Mouse (Mus musculus) MEL (cell line): ENCODE data around the gene Casp6. TPM values are rescaled to one million over a fixed set of nuclear protein-coding genes. Genes with fewer than 3 reads are reported as not detected.

ENCODE experiments used
- DNase-seq: peaks from one replicate; pipeline ENCODE4 v3.0.0; 2011; ENCODE audit warnings: low read depth, low spot score
- H3K27ac ChIP-seq: 2 replicates; pipeline ENCODE4 v1.5.1; 2012; ENCODE audit warnings: low read depth, mild to moderate bottlenecking, control low read depth, low read length, moderate library complexity; ENCODE audit not compliant: control insufficient read depth
- H3K27me3 ChIP-seq, 2 experiments: fragments of 150-350 bp in 1 of 2; sonication (generic) in 1 of 2; 2 replicates each; pipeline ENCODE4 v1.6.1; 2012; ENCODE audit warnings: low read length in 2 of 2, mild to moderate bottlenecking in 2 of 2, improper control_type of control experiment in 1 of 2, moderate library complexity in 1 of 2; ENCODE audit not compliant: insufficient read depth in 2 of 2, control insufficient read depth in 1 of 2
- H3K36me3 ChIP-seq, 2 experiments: 2 replicates each; pipeline ENCODE4 v1.6.1; 2012 to 2014; ENCODE audit warnings: low read length in 2 of 2, improper control_type of control experiment in 1 of 2, inconsistent platforms in 1 of 2, mild to moderate bottlenecking in 1 of 2; ENCODE audit not compliant: insufficient read depth in 2 of 2, control insufficient read depth in 1 of 2
- H3K4me1 ChIP-seq, 2 experiments: fragments of 150-350 bp in 1 of 2; sonication (generic) in 1 of 2; 2 replicates each; pipeline ENCODE4 v1.6.1; 2012; ENCODE audit warnings: low read length in 2 of 2, improper control_type of control experiment in 1 of 2, mild to moderate bottlenecking in 1 of 2; ENCODE audit not compliant: insufficient read depth in 2 of 2, control insufficient read depth in 1 of 2
- H3K4me3 ChIP-seq, 2 experiments: fragments of 150-350 bp in 1 of 2; sonication (generic) in 1 of 2; 2 replicates each; pipeline ENCODE4 v1.5.1; 2012; ENCODE audit warnings: low read depth in 2 of 2, low read length in 2 of 2, mild to moderate bottlenecking in 2 of 2, moderate library complexity in 2 of 2, control low read depth in 1 of 2, improper control_type of control experiment in 1 of 2; ENCODE audit not compliant: control insufficient read depth in 1 of 2, insufficient read depth in 1 of 2
- H3K79me2 ChIP-seq: 2 replicates; pipeline ENCODE4 v1.6.1; 2012; ENCODE audit warnings: mild to moderate bottlenecking, low read length, moderate library complexity; ENCODE audit not compliant: control insufficient read depth, poor library complexity, insufficient read depth
- H3K9ac ChIP-seq: 2 replicates; pipeline ENCODE4 v1.6.1; 2012; ENCODE audit warnings: low read depth, mild to moderate bottlenecking, control low read depth, low read length, moderate library complexity; ENCODE audit not compliant: control insufficient read depth, poor library complexity, severe bottlenecking
- H3K9me3 ChIP-seq: fragments of 150-350 bp; sonication (generic); replicated peaks from 2 replicates; pipeline ENCODE4 v1.6.1; 2012; ENCODE audit warnings: mild to moderate bottlenecking, low read length, improper control_type of control experiment, moderate library complexity; ENCODE audit not compliant: insufficient read depth
- BHLHE40 ChIP-seq: IDR thresholded peaks from 2 replicates; pipeline ENCODE4 v1.6.1; 2012; ENCODE audit warnings: low read depth, mild to moderate bottlenecking, inconsistent platforms, low read length, improper control_type of control experiment, borderline replicate concordance
- CHD1 ChIP-seq: IDR thresholded peaks from 2 replicates; pipeline ENCODE4 v1.6.1; 2012; ENCODE audit warnings: low read depth, mild to moderate bottlenecking, inconsistent platforms, low read length, improper control_type of control experiment
- ELF1 ChIP-seq: IDR thresholded peaks from 2 replicates; pipeline ENCODE4 v1.6.1; 2014; ENCODE audit warnings: low read depth, mild to moderate bottlenecking, inconsistent platforms, low read length, improper control_type of control experiment, moderate library complexity
- ETS1 ChIP-seq: IDR thresholded peaks from 2 replicates; pipeline ENCODE4 v1.6.1; 2012; ENCODE audit warnings: low read depth, mild to moderate bottlenecking, inconsistent platforms, low read length, improper control_type of control experiment, moderate library complexity
- GATA1 ChIP-seq: IDR thresholded peaks from 2 replicates; pipeline ENCODE4 v1.6.1; 2011; ENCODE audit warnings: low read depth, low read length, improper control_type of control experiment
- HCFC1 ChIP-seq: IDR thresholded peaks from 2 replicates; pipeline ENCODE4 v1.6.1; 2012; ENCODE audit warnings: low read depth, mild to moderate bottlenecking, inconsistent platforms, low read length, improper control_type of control experiment, moderate library complexity
- KAT2A ChIP-seq: conservative IDR thresholded peaks from 2 replicates; pipeline ENCODE4 v1.6.1; 2012; ENCODE audit warnings: low read depth, low read length, improper control_type of control experiment, inconsistent platforms
- MAX ChIP-seq: IDR thresholded peaks from 2 replicates; pipeline ENCODE4 v1.6.1; 2011; ENCODE audit warnings: low read length, improper control_type of control experiment
- MAZ ChIP-seq: IDR thresholded peaks from 2 replicates; pipeline ENCODE4 v1.6.1; 2012; ENCODE audit warnings: low read depth, mild to moderate bottlenecking, inconsistent platforms, low read length, improper control_type of control experiment
- MYB ChIP-seq: IDR thresholded peaks from 2 replicates; pipeline ENCODE4 v1.6.1; 2011; ENCODE audit warnings: mild to moderate bottlenecking, low read depth, low read length, improper control_type of control experiment
- NELFE ChIP-seq: IDR thresholded peaks from 2 replicates; pipeline ENCODE4 v1.6.1; 2011; ENCODE audit warnings: low read depth, low read length, improper control_type of control experiment
- NRF1 ChIP-seq: IDR thresholded peaks from 2 replicates; pipeline ENCODE4 v1.6.1; 2014; ENCODE audit warnings: low read depth, mild to moderate bottlenecking, inconsistent platforms, low read length, improper control_type of control experiment, moderate library complexity; ENCODE audit not compliant: poor library complexity, insufficient read depth, severe bottlenecking
- POLR2AphosphoS2 ChIP-seq: IDR thresholded peaks from 2 replicates; pipeline ENCODE4 v1.6.1; 2011; ENCODE audit warnings: low read length, improper control_type of control experiment
- RAD21 ChIP-seq: IDR thresholded peaks from 2 replicates; pipeline ENCODE4 v1.6.1; 2011; ENCODE audit warnings: mild to moderate bottlenecking, low read depth, low read length, improper control_type of control experiment
- RCOR1 ChIP-seq: IDR thresholded peaks from 2 replicates; pipeline ENCODE4 v1.6.1; 2012; ENCODE audit warnings: low read depth, mild to moderate bottlenecking, inconsistent platforms, low read length, improper control_type of control experiment
- TAL1 ChIP-seq: IDR thresholded peaks from 2 replicates; pipeline ENCODE4 v1.6.1; 2012; ENCODE audit warnings: mild to moderate bottlenecking, inconsistent platforms, low read length, moderate library complexity, mixed read lengths
- TBP ChIP-seq: IDR thresholded peaks from 2 replicates; pipeline ENCODE4 v1.8.0; 2011; ENCODE audit warnings: low read depth, low read length, improper control_type of control experiment
- TCF12 ChIP-seq: IDR thresholded peaks from 2 replicates; pipeline ENCODE4 v1.6.1; 2014; ENCODE audit warnings: low read depth, mild to moderate bottlenecking, inconsistent platforms, low read length, improper control_type of control experiment, moderate library complexity
- UBTF ChIP-seq: IDR thresholded peaks from 2 replicates; pipeline ENCODE4 v1.6.1; 2012; ENCODE audit warnings: low read depth, mild to moderate bottlenecking, inconsistent platforms, low read length, improper control_type of control experiment, moderate library complexity, borderline replicate concordance; ENCODE audit not compliant: insufficient read depth
- USF1 ChIP-seq: IDR thresholded peaks from 2 replicates; pipeline ENCODE4 v1.6.1; 2014; ENCODE audit warnings: low read depth, mild to moderate bottlenecking, inconsistent platforms, low read length, improper control_type of control experiment, moderate library complexity
- USF2 ChIP-seq, 2 experiments: IDR thresholded peaks; 2 replicates each; pipeline ENCODE4 v1.6.1; 2011 to 2012; ENCODE audit warnings: improper control_type of control experiment in 2 of 2, low read length in 2 of 2, borderline replicate concordance in 1 of 2, inconsistent platforms in 1 of 2, low read depth in 1 of 2, mild to moderate bottlenecking in 1 of 2; ENCODE audit not compliant: insufficient read depth in 1 of 2
- ZC3H11A ChIP-seq: IDR thresholded peaks from 2 replicates; pipeline ENCODE4 v1.6.1; 2012; ENCODE audit warnings: low read depth, mild to moderate bottlenecking, inconsistent platforms, low read length, improper control_type of control experiment
- ZKSCAN1 ChIP-seq: IDR thresholded peaks from 2 replicates; pipeline ENCODE4 v1.6.1; 2012; ENCODE audit warnings: low read depth, mild to moderate bottlenecking, inconsistent platforms, low read length, improper control_type of control experiment, moderate library complexity
- ZMIZ1 ChIP-seq: IDR thresholded peaks from 2 replicates; pipeline ENCODE4 v1.6.1; 2012; ENCODE audit warnings: low read depth, mild to moderate bottlenecking, inconsistent platforms, low read length, improper control_type of control experiment, moderate library complexity
- ZNF384 ChIP-seq: IDR thresholded peaks from 2 replicates; pipeline ENCODE4 v1.6.1; 2012; ENCODE audit warnings: low read depth, mild to moderate bottlenecking, inconsistent platforms, low read length, improper control_type of control experiment
- polyA plus RNA-seq, 2 experiments: library from polyadenylated mRNA; stranded (reverse) in 1 of 2; unstranded in 1 of 2; fragments of >175 nt in 1 of 2; fragments of >200 nt in 1 of 2; gene quantifications; 2 replicates each; pipeline versions ENCODE4 v1.2.1 to v1.2.4; 2012; ENCODE audit warnings: low replicate concordance in 2 of 2, low read depth in 1 of 2; ENCODE audit not compliant: insufficient read length in 2 of 2, insufficient read depth in 1 of 2, missing spikeins in 1 of 2
- total RNA-seq: library from RNA; depleted of rRNA; stranded (reverse); fragments of 300-350 nt; gene quantifications from 2 replicates; pipeline ENCODE4 v1.2.3, GENCODE M21; 2012

Gene Casp6
- total and polyA plus RNA-seq, 3 experiments: 8.7 to 34.2 TPM; not detected in 1

DNA sequence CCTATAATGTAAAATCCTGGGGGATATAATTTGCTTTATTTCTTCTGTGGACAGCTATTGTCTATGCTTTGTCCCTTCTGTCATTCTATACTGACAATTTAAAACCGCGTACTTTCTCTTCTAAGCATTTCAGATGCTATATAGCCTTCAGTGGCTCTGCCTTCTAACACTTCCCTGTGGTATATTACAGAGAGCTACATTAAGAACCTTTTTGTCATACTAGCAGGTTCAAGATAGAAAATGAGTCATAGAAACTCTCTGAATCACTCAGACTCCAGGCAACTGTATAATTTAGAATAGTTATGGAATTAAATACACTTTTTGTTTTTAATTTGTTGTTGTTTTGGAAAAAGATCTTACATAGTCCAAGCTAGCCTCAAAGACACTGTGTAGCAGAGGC, 39.6 kb downstream of the Casp6 start:
- peaks cover 0 to 6% of the 10 kb centered on the region in 2 experiments; a peak in 2 of 4 replicates for H3K36me3 ChIP-seq
- peaks cover 0 to 2% of the 10 kb centered on the region in 2 experiments; a peak in 2 of 4 replicates for H3K4me1 ChIP-seq
- no peaks in the 10 kb centered on the region for H3K79me2 ChIP-seq
- no peak for DNase-seq
- H3K27me3 ChIP-seq: no peaks in the 10 kb centered on the region
- no peaks in the 10 kb centered on the region for H3K9me3 ChIP-seq
- no peak for TF ChIP-seq TCF12
- TF ChIP-seq MAX: no peak
- no peak for TF ChIP-seq NELFE
- TF ChIP-seq ZMIZ1: no peak
- no peak for TF ChIP-seq ZC3H11A
- TF ChIP-seq GATA1: no peak
- no peak for TF ChIP-seq USF1
- no peak for TF ChIP-seq RCOR1
- TF ChIP-seq BHLHE40: no peak
- TF ChIP-seq UBTF: no peak
- TF ChIP-seq ZNF384: no peak
- no peak overlapping the region for H3K4me3 ChIP-seq
- no peak overlapping the region for H3K9ac ChIP-seq
- no peak overlapping the region for H3K27ac ChIP-seq

DNA sequence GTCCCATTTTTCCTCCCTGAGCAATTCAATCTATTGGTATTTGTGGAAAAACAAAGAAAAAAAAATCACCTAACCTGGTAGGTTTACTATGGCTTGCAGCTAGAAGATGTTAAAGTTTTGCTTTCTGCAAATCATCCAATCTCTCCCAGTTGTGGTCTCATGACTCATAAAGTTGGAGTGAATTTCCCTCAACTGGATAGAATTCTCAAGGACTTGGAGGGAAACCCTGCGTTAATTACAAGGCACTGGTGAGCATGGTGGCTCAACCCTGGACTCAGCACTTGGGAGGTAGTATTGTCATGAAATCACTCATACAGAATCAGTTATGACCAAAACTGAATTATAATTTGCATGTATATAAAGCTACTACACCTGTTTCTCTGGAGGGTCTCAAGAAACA, 40.1 kb downstream of the Casp6 start:
- H3K9ac ChIP-seq: no peak overlapping the region
- H3K4me1 ChIP-seq: peaks cover 0 to 6% of the 10 kb centered on the region in 2 experiments; a peak in 2 of 4 replicates
- H3K9me3 ChIP-seq: no peaks in the 10 kb centered on the region
- no peaks in the 10 kb centered on the region for H3K79me2 ChIP-seq
- H3K36me3 ChIP-seq: peaks cover 0 to 9% of the 10 kb centered on the region in 2 experiments; a peak in 2 of 4 replicates
- no peak overlapping the region for H3K27ac ChIP-seq
- H3K27me3 ChIP-seq: no peaks in the 10 kb centered on the region
- DNase-seq: no peak
- H3K4me3 ChIP-seq: no peak overlapping the region
- TF ChIP-seq POLR2AphosphoS2 (no peak), RAD21 (no peak), TCF12 (no peak), TBP (no peak), GATA1 (no peak), ETS1 (no peak), KAT2A (no peak), NELFE (no peak), ZKSCAN1 (no peak), TAL1 (no peak), NRF1 (no peak), MAZ (no peak), CHD1 (no peak), MYB (no peak), UBTF (no peak), USF2 (IDR thresholded peaks at IDR 0.05; ENCODE audit: borderline replicate concordance in 1 of 2, insufficient read depth in 1 of 2, low read depth in 1 of 2, low read length in 2 of 2) (no peak), HCFC1 (no peak), ELF1 (no peak)
